Mouse (Mus musculus) CH12.LX (cell line): ENCODE results near the gene Plscr2. TPM values are rescaled to one million over a fixed set of nuclear protein-coding genes. Genes with fewer than 3 reads are reported as not detected.

ENCODE experiments used
- DNase-seq: peaks from one replicate; pipeline ENCODE4 v3.0.0-alpha.2; 2013; ENCODE audit errors: extremely low read depth
- H3K27ac ChIP-seq: 2 replicates; pipeline ENCODE4 v1.5.1; 2012; ENCODE audit warnings: low read depth, mild to moderate bottlenecking, control low read depth, moderate library complexity; ENCODE audit not compliant: insufficient read depth
- H3K27me3 ChIP-seq: replicated peaks from 2 replicates; pipeline ENCODE3; 2012; ENCODE audit warnings: inconsistent platforms
- H3K36me3 ChIP-seq, 2 experiments: replicated peaks in 1 of 2; 2 replicates each; pipeline versions ENCODE3 to v1.6.1; 2012; ENCODE audit warnings: inconsistent platforms in 1 of 2, low read length in 1 of 2, mild to moderate bottlenecking in 1 of 2, mixed read lengths in 1 of 2, moderate library complexity in 1 of 2; ENCODE audit not compliant: control insufficient read depth in 1 of 2, insufficient read depth in 1 of 2
- H3K4me1 ChIP-seq, 2 experiments: 2 replicates each; pipeline ENCODE4 v1.6.1; 2012; ENCODE audit warnings: inconsistent platforms in 1 of 2, moderate library complexity in 1 of 2; ENCODE audit not compliant: insufficient read depth in 2 of 2, control insufficient read depth in 1 of 2
- H3K4me2 ChIP-seq: 2 replicates; pipeline ENCODE4 v1.6.1; 2012; ENCODE audit warnings: low read depth, mild to moderate bottlenecking, control low read depth; ENCODE audit not compliant: poor library complexity, insufficient read depth, severe bottlenecking
- H3K4me3 ChIP-seq, 3 experiments: fragments of 150-350 bp in 1 of 3; sonication (generic) in 1 of 3; replicated peaks in 1 of 3; 2 replicates each; pipeline versions ENCODE3 to v1.5.1; 2011 to 2012; ENCODE audit warnings: low read depth in 2 of 3, low read length in 2 of 3, mild to moderate bottlenecking in 2 of 3, moderate library complexity in 2 of 3, control low read depth in 1 of 3, improper control_type of control experiment in 1 of 3, inconsistent platforms in 1 of 3, mixed read lengths in 1 of 3; ENCODE audit not compliant: poor library complexity in 1 of 3
- H3K79me2 ChIP-seq: replicated peaks from 2 replicates; pipeline ENCODE4 v1.6.1; 2012; ENCODE audit warnings: mild to moderate bottlenecking, moderate library complexity; ENCODE audit not compliant: control insufficient read depth, poor library complexity, insufficient read depth, severe bottlenecking; ENCODE audit errors: extremely low read depth
- H3K9ac ChIP-seq: 2 replicates; pipeline ENCODE4 v1.6.1; 2012; ENCODE audit warnings: low read depth, mild to moderate bottlenecking, control low read depth, moderate library complexity; ENCODE audit not compliant: insufficient read depth
- H3K9me3 ChIP-seq: replicated peaks from 2 replicates; pipeline ENCODE3; 2012; ENCODE audit warnings: low read length, inconsistent platforms, mixed read lengths
- BHLHE40 ChIP-seq: IDR thresholded peaks from 2 replicates; pipeline ENCODE4 v1.6.1; 2011; ENCODE audit warnings: mild to moderate bottlenecking, low read depth, low read length, improper control_type of control experiment
- CTCF ChIP-seq, 2 experiments: IDR thresholded peaks in 1 of 2; conservative IDR thresholded peaks in 1 of 2; 2 replicates each; pipeline ENCODE4 v1.5.1; 2011 to 2012; ENCODE audit warnings: low read depth in 2 of 2, low read length in 2 of 2, improper control_type of control experiment in 1 of 2, inconsistent platforms in 1 of 2, mild to moderate bottlenecking in 1 of 2, moderate library complexity in 1 of 2
- ELF1 ChIP-seq: IDR thresholded peaks from 2 replicates; pipeline ENCODE4 v1.6.1; 2014; ENCODE audit warnings: low read depth, mild to moderate bottlenecking, inconsistent platforms, low read length, improper control_type of control experiment
- EP300 ChIP-seq: IDR thresholded peaks from 2 replicates; pipeline ENCODE4 v1.6.1; 2011; ENCODE audit warnings: low read length, improper control_type of control experiment
- GABPA ChIP-seq: IDR thresholded peaks from 2 replicates; pipeline ENCODE4 v1.6.1; 2012; ENCODE audit warnings: low read depth, low read length, improper control_type of control experiment, inconsistent platforms; ENCODE audit not compliant: insufficient replicate concordance
- HCFC1 ChIP-seq: IDR thresholded peaks from 2 replicates; pipeline ENCODE4 v1.6.1; 2012; ENCODE audit warnings: low read depth, mild to moderate bottlenecking, inconsistent platforms, low read length, improper control_type of control experiment
- KAT2A ChIP-seq: IDR thresholded peaks from 2 replicates; pipeline ENCODE4 v1.6.1; 2012; ENCODE audit warnings: low read length, improper control_type of control experiment, inconsistent platforms; ENCODE audit not compliant: insufficient replicate concordance
- MAZ ChIP-seq: IDR thresholded peaks from 2 replicates; pipeline ENCODE4 v1.6.1; 2012; ENCODE audit warnings: low read depth, mild to moderate bottlenecking, inconsistent platforms, low read length, improper control_type of control experiment, moderate library complexity
- MXI1 ChIP-seq: IDR thresholded peaks from 2 replicates; pipeline ENCODE4 v1.6.1; 2011; ENCODE audit warnings: mild to moderate bottlenecking, low read depth, low read length, improper control_type of control experiment
- NRF1 ChIP-seq: IDR thresholded peaks from 2 replicates; pipeline ENCODE4 v1.6.1; 2014; ENCODE audit warnings: low read depth, mild to moderate bottlenecking, inconsistent platforms, low read length, improper control_type of control experiment, moderate library complexity
- PAX5 ChIP-seq: IDR thresholded peaks from 2 replicates; pipeline ENCODE4 v1.6.1; 2012; ENCODE audit warnings: low read length, inconsistent platforms, mixed read lengths
- POLR2A ChIP-seq: IDR thresholded peaks from 2 replicates; pipeline ENCODE4 v1.6.1; 2011; ENCODE audit warnings: low read depth, mild to moderate bottlenecking, improper control_type of control experiment, low read length
- POLR2AphosphoS2 ChIP-seq: IDR thresholded peaks from 2 replicates; pipeline ENCODE4 v1.6.1; 2011; ENCODE audit warnings: low read depth, low read length, improper control_type of control experiment
- RAD21 ChIP-seq: IDR thresholded peaks from 2 replicates; pipeline ENCODE4 v1.6.1; 2011; ENCODE audit warnings: low read depth, mild to moderate bottlenecking, low read length, improper control_type of control experiment, moderate library complexity
- RCOR1 ChIP-seq: conservative IDR thresholded peaks from 2 replicates; pipeline ENCODE4 v1.6.1; 2012; ENCODE audit warnings: low read depth, mild to moderate bottlenecking, inconsistent platforms, low read length, improper control_type of control experiment
- SMC3 ChIP-seq: IDR thresholded peaks from 2 replicates; pipeline ENCODE4 v1.6.1; 2011; ENCODE audit warnings: low read depth, low read length, improper control_type of control experiment
- TCF12 ChIP-seq: IDR thresholded peaks from 2 replicates; pipeline ENCODE4 v1.6.1; 2014; ENCODE audit warnings: low read depth, mild to moderate bottlenecking, inconsistent platforms, low read length, improper control_type of control experiment
- USF2 ChIP-seq: conservative IDR thresholded peaks from 2 replicates; pipeline ENCODE4 v1.6.1; 2011; ENCODE audit warnings: low read depth, low read length, improper control_type of control experiment
- ZC3H11A ChIP-seq: IDR thresholded peaks from 2 replicates; pipeline ENCODE4 v1.6.1; 2012; ENCODE audit warnings: low read depth, mild to moderate bottlenecking, inconsistent platforms, low read length, improper control_type of control experiment
- ZMIZ1 ChIP-seq: IDR thresholded peaks from 2 replicates; pipeline ENCODE4 v1.6.1; 2012; ENCODE audit warnings: low read depth, mild to moderate bottlenecking, inconsistent platforms, low read length, improper control_type of control experiment
- ZNF384 ChIP-seq: IDR thresholded peaks from 2 replicates; pipeline ENCODE4 v1.6.1; 2012; ENCODE audit warnings: low read depth, low read length, improper control_type of control experiment, inconsistent platforms
- dilution Hi-C: fragments of 300-500 bp; cut with MboI; formaldehyde crosslinking; loops from 2 replicates; pipeline ENCODE4 v1.14.3; 2020; ENCODE audit warnings: low sequenced_read_pairs; ENCODE audit not compliant: extremely low pct_unique_long_range_greater_than_20kb, extremely low pct_ligation_motif_present
- in situ Hi-C: fragments of 300-500 bp; cut with MboI; formaldehyde crosslinking; loops from 3 replicates; pipeline ENCODE4 v1.14.3; 2019; ENCODE audit warnings: low sequenced_read_pairs, low pct_ligation_motif_present, low pct_unique_long_range_greater_than_20kb, mixed read lengths
- polyA plus RNA-seq: library from polyadenylated mRNA; unstranded; fragments of >175 nt; gene quantifications from 2 replicates; pipeline ENCODE4 v1.2.1, GENCODE M21; 2012; ENCODE audit warnings: low read depth; ENCODE audit not compliant: insufficient read length
- total RNA-seq, 2 experiments: library from RNA; depleted of rRNA; stranded (reverse); fragments of 300-350 nt in 1 of 2; fragments of >200 nt in 1 of 2; gene quantifications; 2 replicates each; pipeline ENCODE4 v1.2.3; 2012 to 2014

Plscr2 gene
- total RNA-seq (2012; rRNA removed) (0.80 and 1.4 TPM in 2 replicates), total RNA-seq (2014; rRNA removed) (0.95 and 1.0 TPM in 2 replicates), polyA plus RNA-seq (0.55 and 0.91 TPM in 2 replicates)

GRCm38 (mm10) chr9:92275486-92276207 is at the start of gene Plscr2:
TSS of gene Plscr2 (plus strand) at chr9:92275602.
- H3K27ac ChIP-seq = peak within 1 kb of the TSS; percentile 68
- dilution Hi-C loops = no loop called here
- no peak for TF ChIP-seq ZNF384
- TF ChIP-seq CTCF (conservative IDR thresholded peaks at IDR 0.05 in 1 of 2, IDR thresholded peaks at IDR 0.05 in 1 of 2; ENCODE audit: low read depth in 2 of 2, low read length in 2 of 2) = no peak
- TF ChIP-seq BHLHE40 = no peak
- no peak for TF ChIP-seq KAT2A
- TF ChIP-seq NRF1 = no peak
- no peak for TF ChIP-seq ELF1
- no peak for TF ChIP-seq ZC3H11A
- TF ChIP-seq POLR2A = peak; percentile 7; the same call in 1 of the 2 replicates
- peak; percentile 69; the same call in 1 of the 2 replicates for TF ChIP-seq POLR2AphosphoS2
- TF ChIP-seq RAD21 = no peak
- TF ChIP-seq SMC3 = no peak

GRCm38 (mm10) chr9:92226127-92226655 is 49.2 kb upstream of the Plscr2 start:
- in situ Hi-C loops (loop anchor here (25.0 kb wide), 1 partner anchor 261 kb away; no protein-coding TSS in a partner anchor), dilution Hi-C loops (no loop called here)
- TF ChIP-seq HCFC1 (no peak), GABPA (no peak), POLR2A (no peak), RCOR1 (no peak), POLR2AphosphoS2 (no peak), ELF1 (no peak), PAX5 (no peak), NRF1 (no peak), CTCF (conservative IDR thresholded peaks at IDR 0.05 in 1 of 2, IDR thresholded peaks at IDR 0.05 in 1 of 2; ENCODE audit: low read depth in 2 of 2, low read length in 2 of 2) (no peak), USF2 (no peak), EP300 (no peak), MAZ (no peak), KAT2A (no peak), ZMIZ1 (no peak), ZNF384 (no peak), MXI1 (no peak), TCF12 (no peak)
- Histone ChIP-seq H3K27me3 (no peaks in the 10 kb centered on the region), H3K79me2 (no peaks in the 10 kb centered on the region), H3K4me3 (no peak overlapping the region), H3K9me3 (no peaks in the 10 kb centered on the region), H3K9ac (no peak overlapping the region), H3K4me2 (no peak overlapping the region), H3K4me1 (peaks cover 9 to 41% of the 10 kb centered on the region in 2 experiments), H3K27ac (no peak overlapping the region), H3K36me3 (no peaks in the 10 kb centered on the region)
- DNase-seq = no peak

More at GRCm38 (mm10) chr9:92275486-92276207, at the start of gene Plscr2:
- in situ Hi-C loops = no loop called here
- Histone ChIP-seq H3K36me3 (peaks cover 18 to 49% of the 10 kb centered on the region in 2 experiments), H3K27me3 (no peaks in the 10 kb centered on the region), H3K9ac (no peak within 1 kb of the TSS), H3K4me3 (no peak within 1 kb of the TSS), H3K9me3 (no peaks in the 10 kb centered on the region), H3K79me2 (no peaks in the 10 kb centered on the region; the same call in 1 of the 2 replicates), H3K4me1 (peaks cover 13 to 37% of the 10 kb centered on the region in 2 experiments), H3K4me2 (no peak within 1 kb of the TSS)
- no peak for DNase-seq
